Mouse (Mus musculus) cerebellum, adult 2 months (tissue): Measurements from ENCODE around the gene Trim65.

Source experiments
- CTCF ChIP-seq: fragments of 200-500 bp; IDR thresholded peaks from 2 replicates; pipeline ENCODE4 v1.5.1; 2011; ENCODE audit warnings: low read depth, mild to moderate bottlenecking, control low read depth, low read length, moderate library complexity, borderline replicate concordance; ENCODE audit not compliant: insufficient read depth
- POLR2A ChIP-seq: fragments of 200-500 bp; IDR thresholded peaks from 2 replicates; pipeline ENCODE4 v1.6.1; 2011; ENCODE audit warnings: low read length, control low read depth, borderline replicate concordance; ENCODE audit not compliant: insufficient read depth

DNA sequence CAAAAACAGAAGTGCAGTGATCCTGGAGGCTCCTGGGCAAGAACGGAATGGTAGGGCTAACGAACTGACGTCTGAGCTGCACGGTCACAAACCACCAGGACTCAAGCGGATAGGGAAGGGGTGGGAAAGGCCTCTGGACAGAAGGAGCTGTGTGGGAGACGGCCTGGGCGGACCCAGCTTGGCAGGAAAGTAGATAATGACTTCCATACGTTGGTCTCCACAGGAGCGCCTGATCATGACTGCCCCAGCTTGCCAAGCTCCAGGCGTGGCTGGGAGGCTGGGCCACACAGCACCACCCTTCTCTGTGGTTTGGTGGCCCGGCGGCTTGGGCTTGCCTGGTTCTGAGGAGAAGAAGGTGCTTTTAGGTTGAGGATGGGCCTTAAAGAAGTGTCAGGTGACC, 13.7 kb downstream of the Trim65 start:
- TF ChIP-seq CTCF (no peak), POLR2A (no peak)
